Mouse (Mus musculus) cerebellum, adult (tissue): Measurements from ENCODE around the gene Csk.

Experiments used
- ATAC-seq: cut with Nextera tagmentation; 2 replicates; pipeline ENCODE4 v1.9.2; 2017; ENCODE audit warnings: mild to moderate bottlenecking, moderate library complexity, mixed read lengths; ENCODE audit not compliant: insufficient number of reproducible peaks, low FRiP score, low TSS enrichment

Csk gene

DNA sequence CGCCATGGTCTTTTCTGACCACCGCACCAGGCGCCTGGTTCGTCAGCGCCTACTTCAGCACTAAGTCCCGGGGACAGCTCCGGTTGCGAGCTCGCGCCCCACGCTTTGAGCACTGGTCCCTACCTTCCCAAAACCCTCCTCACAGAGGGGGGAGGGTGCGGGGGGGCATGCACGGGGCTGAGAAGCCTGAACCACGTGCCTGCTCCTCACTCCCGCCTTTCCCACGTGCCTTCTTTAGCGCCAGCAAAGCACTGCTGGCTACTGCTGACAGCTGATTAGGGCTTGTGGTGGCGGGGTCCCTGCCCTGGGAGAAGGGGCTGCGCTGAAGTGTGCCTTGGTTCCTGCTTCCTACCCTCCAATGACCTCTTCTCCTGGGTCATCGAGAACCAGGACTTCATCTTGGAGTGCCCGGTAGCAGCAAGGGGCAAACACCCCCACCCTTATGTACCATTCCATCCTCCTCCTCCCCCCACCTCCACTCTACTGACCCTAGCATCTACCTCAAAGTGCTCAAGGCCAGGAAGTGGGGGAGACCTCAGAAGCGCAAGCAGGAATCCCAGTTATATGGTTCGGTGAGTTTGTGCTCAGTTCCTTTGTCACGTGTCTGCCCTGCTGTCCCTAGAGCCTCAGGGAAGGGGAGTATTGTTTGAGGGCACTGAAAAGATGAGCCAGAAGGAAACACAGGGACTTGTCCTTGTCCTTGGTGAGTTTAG, 47.1 kb downstream of the Csk start, which contains the start of gene Cplx3:
Gene Cplx3, minus strand, starts transcription at position 143 of the 713 bp plus-strand sequence.
- no peak for ATAC-seq

DNA sequence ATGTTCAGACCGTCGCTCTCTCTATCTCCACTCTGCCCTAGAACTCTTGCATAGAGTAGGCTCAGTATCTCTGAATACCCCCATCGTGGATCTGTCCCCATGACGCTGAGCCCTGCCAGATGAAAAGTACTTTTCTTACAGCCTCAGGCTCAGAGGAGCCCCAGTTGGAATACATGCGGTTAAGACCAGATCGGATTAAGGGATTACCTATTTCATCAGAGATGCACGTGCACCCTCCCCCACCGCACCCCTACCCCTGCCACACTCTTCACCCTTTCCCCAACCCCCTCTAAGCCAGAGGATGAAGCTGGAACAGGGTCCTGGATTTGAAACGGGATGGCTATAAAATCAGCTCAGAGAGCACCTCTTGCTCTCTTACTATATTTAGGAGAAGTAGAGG, 47.9 kb downstream of the Csk start:
- ATAC-seq = no peak

DNA sequence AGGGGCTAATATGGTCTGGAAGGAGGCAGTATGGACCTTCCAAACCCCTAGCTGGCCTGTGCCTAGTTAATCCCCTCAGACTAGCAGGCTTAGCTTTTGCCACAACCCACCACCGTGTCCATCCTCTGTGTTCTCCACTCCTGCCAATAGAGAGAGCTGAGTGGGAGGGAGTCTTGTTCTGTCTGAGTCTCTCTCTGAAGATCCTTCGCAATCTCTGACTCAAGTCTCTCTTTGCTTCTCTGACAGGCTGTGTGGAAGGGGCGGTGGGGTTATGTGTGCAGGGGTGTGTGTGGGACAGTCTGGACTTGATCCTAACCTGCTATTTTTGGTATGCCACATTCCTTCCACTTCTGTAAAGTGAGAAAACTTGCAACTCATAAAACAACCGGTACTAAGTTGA, 48.6 kb downstream of the Csk start:
- ATAC-seq = no peak

DNA sequence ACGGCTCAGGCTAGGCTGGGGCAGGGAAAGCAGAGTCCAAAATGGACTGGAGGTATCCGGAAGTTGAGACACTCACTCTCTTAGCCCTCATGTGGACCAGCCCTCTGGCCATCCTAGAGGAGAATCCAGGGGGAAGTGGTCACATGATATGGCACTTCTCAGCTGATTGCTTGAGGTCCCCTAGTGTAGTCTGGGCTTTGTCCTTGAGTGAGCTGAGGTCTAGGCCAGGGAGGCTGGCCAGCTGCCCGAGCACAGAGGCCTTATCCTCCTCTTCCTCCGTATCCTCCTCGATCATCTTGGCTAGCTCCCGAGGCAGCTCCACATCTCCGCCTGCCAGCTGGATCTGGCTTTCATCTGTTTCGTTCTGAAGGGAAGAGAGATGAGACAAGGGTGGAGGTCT, 51.3 kb downstream of the Csk start:
- ATAC-seq = no peak

DNA sequence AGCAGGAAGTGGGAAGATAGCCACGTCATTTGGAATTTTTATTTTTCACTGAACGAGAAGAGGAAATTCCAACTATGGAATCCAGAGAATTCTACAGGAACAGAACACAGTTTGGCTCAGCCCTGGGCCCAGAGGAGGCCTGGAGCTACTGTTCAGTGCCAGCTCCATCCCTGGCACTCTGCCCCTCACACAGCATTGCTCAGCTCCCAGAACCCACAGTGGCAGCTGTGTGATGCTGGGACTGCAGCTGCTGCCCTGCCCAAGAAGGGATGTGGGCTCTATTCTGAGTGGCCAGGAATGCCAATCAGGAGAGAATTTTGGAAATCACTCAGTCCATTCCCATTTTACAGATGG, 52.1 kb downstream of the Csk start:
- ATAC-seq = no peak

DNA sequence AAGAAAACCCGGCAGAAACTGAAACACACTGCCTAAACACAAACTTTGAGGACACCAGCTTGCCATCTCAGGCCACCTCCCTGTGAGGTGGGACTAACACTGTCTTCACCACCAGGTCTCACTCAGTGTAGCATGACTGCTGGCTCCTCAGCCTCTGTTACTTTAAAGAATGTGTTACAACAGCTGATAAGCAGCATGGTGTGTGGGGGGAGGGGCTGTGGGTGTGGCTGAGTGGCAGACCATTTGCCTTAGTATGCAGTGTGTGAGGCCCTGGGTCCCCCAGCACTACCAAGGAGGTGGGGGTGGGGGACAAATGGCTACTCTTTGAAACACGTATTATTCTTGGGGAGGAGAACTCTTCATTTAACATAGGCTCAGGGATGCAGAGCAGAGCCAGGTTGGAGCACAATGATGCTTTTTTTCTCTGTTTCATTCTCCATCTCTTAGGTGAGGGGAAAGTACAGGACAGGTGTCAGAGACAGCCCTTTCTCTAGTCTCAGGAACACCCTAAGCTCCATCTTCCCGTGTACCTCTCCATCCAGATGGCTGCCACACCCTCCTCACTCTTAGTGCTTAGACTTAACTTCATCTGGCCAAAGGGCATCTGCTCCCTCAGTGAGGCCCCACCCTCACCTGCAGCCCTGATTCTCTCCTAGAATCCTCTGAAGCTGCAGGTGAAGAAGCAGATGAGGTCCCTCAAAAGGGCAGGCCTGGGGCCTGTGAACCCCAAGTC, 52.6 kb downstream of the Csk start:
- ATAC-seq = no peak

DNA sequence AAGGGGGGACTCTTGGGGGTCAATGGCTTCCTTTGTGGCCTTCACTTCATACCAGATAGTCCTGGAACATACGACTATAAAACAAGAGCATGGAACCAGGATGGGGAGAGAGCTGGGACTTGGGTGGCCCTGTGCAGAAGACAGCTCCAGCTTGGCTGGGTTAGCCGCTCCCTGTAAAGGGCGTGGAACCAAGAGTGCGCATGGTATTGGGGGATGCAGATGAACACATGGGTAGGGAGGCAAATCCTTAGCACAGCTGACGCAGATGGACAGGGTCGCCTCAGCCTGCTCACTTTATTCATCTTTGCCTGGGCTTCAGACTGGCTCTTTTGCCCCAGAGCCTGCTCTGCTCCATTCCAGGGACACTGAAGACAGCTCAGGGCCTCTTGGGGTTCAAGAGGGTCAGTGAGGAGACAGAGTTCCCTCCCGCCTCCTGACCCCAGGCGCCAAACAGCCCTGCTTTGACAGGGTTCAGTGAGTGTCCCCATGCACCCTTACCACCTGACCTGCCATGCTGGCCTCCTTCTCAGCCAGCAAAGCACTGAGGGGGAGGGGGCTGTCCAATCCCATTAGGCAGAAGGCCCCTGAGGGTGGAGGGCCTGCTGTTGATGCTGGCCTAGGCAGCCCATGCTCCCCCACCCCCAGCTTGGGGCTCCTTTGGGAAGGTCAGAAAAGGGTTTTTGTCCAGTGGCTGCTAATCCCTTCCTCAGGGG, 54.4 kb downstream of the Csk start:
- ATAC-seq = no peak

DNA sequence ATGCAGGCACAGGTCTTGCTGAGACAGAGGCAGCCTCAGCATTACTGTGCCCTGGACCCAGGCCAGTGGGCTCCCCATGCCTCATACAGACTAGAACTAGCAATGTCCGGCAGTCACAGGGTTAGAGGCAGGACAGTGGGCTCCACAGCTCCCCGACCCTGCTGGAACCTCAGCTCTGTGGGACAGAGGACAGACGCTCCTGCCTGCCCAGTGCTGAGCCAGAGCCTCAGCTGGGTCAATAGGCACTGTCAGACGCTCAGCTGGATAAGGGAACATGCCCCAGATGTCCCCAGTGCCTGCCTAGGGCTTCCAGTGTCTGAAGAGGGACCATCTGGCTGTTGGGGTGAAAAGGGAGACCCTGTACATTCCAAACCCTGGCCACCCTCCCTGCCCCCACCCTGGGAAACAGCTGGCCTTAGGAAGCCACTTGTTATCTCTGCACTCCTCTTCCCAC, 55.5 kb downstream of the Csk start:
- no peak for ATAC-seq

GRCm38 (mm10) chr9:57597265-57597664, 56.2 kb downstream of the Csk start:
- no peak for ATAC-seq

DNA sequence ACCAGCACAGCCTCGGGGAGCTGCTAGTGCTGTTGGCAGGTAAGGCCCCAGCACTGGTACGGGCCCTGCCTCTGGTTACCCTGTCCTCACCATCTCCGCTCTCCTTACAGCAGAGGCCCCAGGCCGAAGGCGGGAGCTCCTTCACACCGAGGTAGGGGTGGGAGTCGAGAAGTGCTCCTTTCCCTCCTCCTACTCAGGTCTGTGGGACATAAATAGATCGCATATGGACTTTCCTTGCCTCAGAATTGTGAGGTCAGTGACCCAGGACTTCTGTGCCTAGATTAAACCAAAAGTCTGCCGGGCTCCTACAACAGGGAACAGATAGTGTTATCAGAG, 59.3 kb downstream of the Csk start:
- no peak for ATAC-seq

- ATAC-seq = no peak
These were observed 59.8 kb downstream of the Csk start for GRCm38 (mm10) chr9:57593454-57594173.

DNA sequence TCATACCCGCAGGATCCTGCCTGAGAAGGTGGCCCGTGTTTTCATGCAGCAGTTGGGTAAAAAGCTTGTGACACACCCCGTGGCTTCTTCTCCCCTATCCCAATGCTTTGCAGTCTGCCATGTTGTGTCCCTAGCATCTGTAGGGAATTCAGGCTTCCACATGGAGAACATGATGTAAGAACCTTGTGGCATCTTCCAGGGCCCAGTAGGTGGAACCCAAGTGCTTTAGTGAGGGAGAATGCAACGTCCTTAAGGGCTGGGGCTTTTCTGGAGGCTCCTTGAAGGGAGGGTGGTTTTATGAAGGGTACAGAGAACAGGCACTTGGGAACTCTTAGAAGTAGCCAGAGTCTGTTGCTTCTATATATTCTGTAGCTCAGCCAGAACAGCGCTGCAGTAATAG, 62.7 kb downstream of the Csk start:
- ATAC-seq = no peak

- ATAC-seq = peak; percentile 69; the same call in 1 of the 2 replicates
These were observed 64.0 kb downstream of the Csk start, which contains the start of gene Ulk3 for GRCm38 (mm10) chr9:57589224-57590126. Gene Ulk3 (plus strand): TSS chr9:57589452.

GRCm38 (mm10) chr9:57584991-57585390, 68.4 kb downstream of the Csk start:
- ATAC-seq = no peak

DNA sequence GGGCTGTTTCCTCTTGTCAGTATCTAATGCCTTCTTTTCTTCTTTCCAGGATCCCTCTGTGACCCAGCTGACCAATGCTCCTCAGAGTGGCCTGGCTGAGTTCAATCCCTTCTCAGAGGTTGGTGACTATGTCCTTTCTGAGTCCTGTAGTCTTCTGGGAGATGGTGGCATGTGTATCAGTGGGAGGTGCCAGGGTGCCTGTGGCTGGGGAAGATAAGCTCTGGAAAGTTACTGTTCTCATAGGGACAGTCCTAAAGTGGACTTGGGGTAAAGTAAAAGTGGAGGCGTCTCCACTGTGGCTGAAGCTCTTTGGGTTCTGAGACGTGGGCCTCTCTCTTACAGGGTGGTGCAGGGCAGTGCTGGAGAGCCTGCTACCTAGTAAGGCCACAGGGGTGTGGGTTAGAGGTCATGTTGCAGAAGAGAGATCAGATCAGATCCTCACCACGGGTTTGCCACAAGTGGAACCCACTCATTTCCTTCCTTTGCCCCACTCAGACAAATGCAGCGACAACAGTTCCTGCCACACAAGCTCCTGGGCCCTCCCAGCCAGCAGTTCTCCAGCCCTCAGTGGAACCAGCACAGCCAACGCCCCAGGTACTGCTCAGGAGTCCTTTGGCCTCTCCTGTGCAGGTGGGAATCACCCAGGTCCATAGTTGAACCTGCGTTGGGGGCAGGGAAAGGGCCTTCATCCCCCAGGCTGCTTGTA, 76.1 kb downstream of the Csk start:
- ATAC-seq = no peak
